Mouse (Mus musculus): Measurements from ENCODE around the gene Adamtsl3.

Gene Adamtsl3

GRCm38 (mm10) chr7:82581802-82582201, 246.3 kb downstream of the Adamtsl3 start:
- TF ChIP-seq GATA4 (IDR thresholded peaks at IDR 0.05; ENCODE audit: insufficient replicate concordance, low read length): no peak

GRCm38 (mm10) chr7:82582534-82582933, 247.0 kb downstream of the Adamtsl3 start:
- no peak for TF ChIP-seq GATA4 (IDR thresholded peaks at IDR 0.05; ENCODE audit: insufficient replicate concordance, low read length)

- no peak for TF ChIP-seq GATA4 (IDR thresholded peaks at IDR 0.05; ENCODE audit: insufficient replicate concordance, low read length)
These were observed 255.4 kb downstream of the Adamtsl3 start for GRCm38 (mm10) chr7:82590931-82591330.

GRCm38 (mm10) chr7:82602008-82602407, 266.5 kb downstream of the Adamtsl3 start:
- no peak for TF ChIP-seq GATA4 (IDR thresholded peaks at IDR 0.05; ENCODE audit: insufficient replicate concordance, low read length)

GRCm38 (mm10) chr7:82605425-82605824, 269.9 kb downstream of the Adamtsl3 start:
- TF ChIP-seq GATA4 (IDR thresholded peaks at IDR 0.05; ENCODE audit: insufficient replicate concordance, low read length): no peak

GRCm38 (mm10) chr7:82609629-82610028, 274.1 kb downstream of the Adamtsl3 start:
- no peak for TF ChIP-seq GATA4 (IDR thresholded peaks at IDR 0.05; ENCODE audit: insufficient replicate concordance, low read length)

GRCm38 (mm10) chr7:82625342-82625741, 289.8 kb downstream of the Adamtsl3 start:
- no peak for TF ChIP-seq GATA4 (IDR thresholded peaks at IDR 0.05; ENCODE audit: insufficient replicate concordance, low read length)

- no peak for TF ChIP-seq GATA4 (IDR thresholded peaks at IDR 0.05; ENCODE audit: insufficient replicate concordance, low read length)
These were observed 311.7 kb downstream of the Adamtsl3 start for GRCm38 (mm10) chr7:82647183-82647582.

GRCm38 (mm10) chr7:82647909-82648308, 312.4 kb downstream of the Adamtsl3 start:
- no peak for TF ChIP-seq GATA4 (IDR thresholded peaks at IDR 0.05; ENCODE audit: insufficient replicate concordance, low read length)

- TF ChIP-seq GATA4 (IDR thresholded peaks at IDR 0.05; ENCODE audit: insufficient replicate concordance, low read length): no peak; the same call in 1 of the 2 replicates
These were observed 313.0 kb downstream of the Adamtsl3 start, which contains the start of the genes Saxo2 and Efl1 for GRCm38 (mm10) chr7:82648353-82649080. Saxo2 (minus strand) TSS chr7:82648528. Efl1 (plus strand) TSS chr7:82648614.

GRCm38 (mm10) chr7:82649081-82649445, 313.6 kb downstream of the Adamtsl3 start:
- no peak for TF ChIP-seq GATA4 (IDR thresholded peaks at IDR 0.05; ENCODE audit: insufficient replicate concordance, low read length)

Data from liver, adult (tissue).